Mouse (Mus musculus): ENCODE results near the gene Alkbh1. TPM values are rescaled to one million over a fixed set of nuclear protein-coding genes. Genes with fewer than 3 reads are reported as not detected.

The Alkbh1 gene
- total and polyA plus RNA-seq, 3 experiments: 26.8 to 39.1 (median 37.3) TPM

GRCm38 (mm10) chr12:87379496-87379895 is 64.3 kb downstream of the Alkbh1 start:
- TF ChIP-seq MAZ (IDR thresholded peaks at IDR 0.05; ENCODE audit: low read depth, low read length) (no peak), POLR2AphosphoS2 (IDR thresholded peaks at IDR 0.05; ENCODE audit: low read depth, low read length) (no peak), KAT2A (IDR thresholded peaks at IDR 0.05; ENCODE audit: insufficient replicate concordance, low read length) (no peak), CHD2 (IDR thresholded peaks at IDR 0.05; ENCODE audit: low read length) (no peak), TBP (conservative IDR thresholded peaks at IDR 0.05; ENCODE audit: low read depth, low read length) (no peak), TCF12 (IDR thresholded peaks at IDR 0.05; ENCODE audit: low read depth, low read length) (no peak), ZNF384 (IDR thresholded peaks at IDR 0.05; ENCODE audit: low read depth, low read length) (no peak), IRF4 (IDR thresholded peaks at IDR 0.05; ENCODE audit: low read depth, low read length) (no peak), MYC (IDR thresholded peaks at IDR 0.05; ENCODE audit: low read depth, low read length) (no peak), POLR2A (IDR thresholded peaks at IDR 0.05; ENCODE audit: low read depth, low read length) (no peak), USF2 (conservative IDR thresholded peaks at IDR 0.05; ENCODE audit: low read depth, low read length) (no peak), PAX5 (IDR thresholded peaks at IDR 0.05; ENCODE audit: low read length) (no peak), GABPA (IDR thresholded peaks at IDR 0.05; ENCODE audit: insufficient replicate concordance, low read depth, low read length) (no peak)
- in situ Hi-C loops (cut with MboI; ENCODE audit: low pct_ligation_motif_present, low pct_unique_long_range_greater_than_20kb, low sequenced_read_pairs) (no loop called here), dilution Hi-C loops (cut with MboI; ENCODE audit: extremely low pct_ligation_motif_present, extremely low pct_unique_long_range_greater_than_20kb, low sequenced_read_pairs) (no loop called here)
- Histone ChIP-seq H3K36me3 (replicated peaks in 1 of 2; ENCODE audit: control insufficient read depth in 1 of 2, insufficient read depth in 1 of 2, low read length in 1 of 2) (peaks cover 0 to 6% of the 10 kb centered on the region in 2 experiments), H3K79me2 (replicated peaks; ENCODE audit: control insufficient read depth, extremely low read depth, insufficient read depth, poor library complexity, severe bottlenecking) (no peaks in the 10 kb centered on the region), H3K27me3 (replicated peaks) (no peaks in the 10 kb centered on the region), H3K4me1 (ENCODE audit: control insufficient read depth in 1 of 2, insufficient read depth in 2 of 2) (peaks cover under 1 to 11% of the 10 kb centered on the region in 2 experiments; a peak in 3 of 4 replicates), H3K9me3 (replicated peaks; ENCODE audit: low read length) (no peaks in the 10 kb centered on the region), H3K9ac (ENCODE audit: insufficient read depth, low read depth) (no peak overlapping the region), H3K27ac (ENCODE audit: insufficient read depth, low read depth) (no peak overlapping the region), H3K4me3 (replicated peaks in 1 of 3; ENCODE audit: low read depth in 2 of 3, low read length in 2 of 3, poor library complexity in 1 of 3) (no peak overlapping the region), H3K4me2 (ENCODE audit: insufficient read depth, low read depth, poor library complexity, severe bottlenecking) (no peak overlapping the region)
- DNase-seq (ENCODE audit: extremely low read depth): no peak

Other genes starting within 250 kb of the Alkbh1 start
- gene Samd15, start 244.3 kb downstream of the Alkbh1 start, total RNA-seq (2012; rRNA removed): 0.97 and 1.1 TPM in 2 replicates
- gene Samd15, start 244.3 kb downstream of the Alkbh1 start, total RNA-seq (2014; rRNA removed): 0.28 and 1.8 TPM in 2 replicates
- 2.8 and 3.9 TPM in 2 replicates for gene Samd15, start 244.3 kb downstream of the Alkbh1 start, polyA plus RNA-seq (2012; ENCODE audit: insufficient read length, low read depth)
- gene Tmed8, start 243.6 kb downstream of the Alkbh1 start, total RNA-seq (2012; rRNA removed): 27.3 and 29.1 TPM in 2 replicates
- 27.9 and 29.3 TPM in 2 replicates for gene Tmed8, start 243.6 kb downstream of the Alkbh1 start, total RNA-seq (2014; rRNA removed)
- 29.4 and 34.8 TPM in 2 replicates for gene Tmed8, start 243.6 kb downstream of the Alkbh1 start, polyA plus RNA-seq (2012; ENCODE audit: insufficient read length, low read depth)
- gene Noxred1, start 205.3 kb downstream of the Alkbh1 start, total RNA-seq (2012; rRNA removed): 5.1 and 5.2 TPM in 2 replicates
- gene Noxred1, start 205.3 kb downstream of the Alkbh1 start, total RNA-seq (2014; rRNA removed): 6.9 and 8.0 TPM in 2 replicates
- 10.0 and 10.4 TPM in 2 replicates for gene Noxred1, start 205.3 kb downstream of the Alkbh1 start, polyA plus RNA-seq (2012; ENCODE audit: insufficient read length, low read depth)
- gene Vipas39, start 177.8 kb downstream of the Alkbh1 start, total RNA-seq (2012; rRNA removed): 32.1 and 33.7 TPM in 2 replicates
- gene Vipas39, start 177.8 kb downstream of the Alkbh1 start, total RNA-seq (2014; rRNA removed): 44.4 and 47.2 TPM in 2 replicates
- gene Vipas39, start 177.8 kb downstream of the Alkbh1 start, polyA plus RNA-seq (2012; ENCODE audit: insufficient read length, low read depth): 27.9 and 30.2 TPM in 2 replicates
- 288 and 397 TPM in 2 replicates for gene Ahsa1, start 177.5 kb downstream of the Alkbh1 start, total RNA-seq (2012; rRNA removed)
- 456 and 483 TPM in 2 replicates for gene Ahsa1, start 177.5 kb downstream of the Alkbh1 start, total RNA-seq (2014; rRNA removed)
- 392 and 523 TPM in 2 replicates for gene Ahsa1, start 177.5 kb downstream of the Alkbh1 start, polyA plus RNA-seq (2012; ENCODE audit: insufficient read length, low read depth)
- 0.08 TPM in 2 replicates for gene Ism2, start 144.3 kb downstream of the Alkbh1 start, total RNA-seq (2012; rRNA removed)
- not detected in 2 replicates for gene Ism2, start 144.3 kb downstream of the Alkbh1 start, total RNA-seq (2014; rRNA removed)
- gene Ism2, start 144.3 kb downstream of the Alkbh1 start, polyA plus RNA-seq (2012; ENCODE audit: insufficient read length, low read depth): 0.16 TPM in 1 of 2 replicates, not detected in the other
- 37.1 and 37.4 TPM in 2 replicates for gene Sptlc2, start 55.7 kb downstream of the Alkbh1 start, total RNA-seq (2012; rRNA removed)
- 49.2 and 56.5 TPM in 2 replicates for gene Sptlc2, start 55.7 kb downstream of the Alkbh1 start, total RNA-seq (2014; rRNA removed)
- 68.6 and 72.2 TPM in 2 replicates for gene Sptlc2, start 55.7 kb downstream of the Alkbh1 start, polyA plus RNA-seq (2012; ENCODE audit: insufficient read length, low read depth)
- 117 and 159 TPM in 2 replicates for gene Slirp, start 121 bp downstream of the Alkbh1 start, total RNA-seq (2012; rRNA removed)
- 138 and 180 TPM in 2 replicates for gene Slirp, start 121 bp downstream of the Alkbh1 start, total RNA-seq (2014; rRNA removed)
- gene Slirp, start 121 bp downstream of the Alkbh1 start, polyA plus RNA-seq (2012; ENCODE audit: insufficient read length, low read depth): 261 and 271 TPM in 2 replicates
- 78.0 and 93.6 TPM in 2 replicates for gene Snw1, start 28.3 kb upstream of the Alkbh1 start, total RNA-seq (2012; rRNA removed)
- 116 and 126 TPM in 2 replicates for gene Snw1, start 28.3 kb upstream of the Alkbh1 start, total RNA-seq (2014; rRNA removed)
- 96.8 and 113 TPM in 2 replicates for gene Snw1, start 28.3 kb upstream of the Alkbh1 start, polyA plus RNA-seq (2012; ENCODE audit: insufficient read length, low read depth)
- gene Gm5788, start 50.7 kb upstream of the Alkbh1 start, total RNA-seq (2012; rRNA removed): not detected in 2 replicates
- gene Gm5788, start 50.7 kb upstream of the Alkbh1 start, total RNA-seq (2014; rRNA removed): not detected in 2 replicates
- gene Gm5788, start 50.7 kb upstream of the Alkbh1 start, polyA plus RNA-seq (2012; ENCODE audit: insufficient read length, low read depth): not detected in 2 replicates
- 0.04 TPM in 1 of 2 replicates, not detected in the other for gene Gm8300, start 70.3 kb upstream of the Alkbh1 start, total RNA-seq (2012; rRNA removed)
- gene Gm8300, start 70.3 kb upstream of the Alkbh1 start, total RNA-seq (2014; rRNA removed): not detected in 2 replicates
- gene Gm8300, start 70.3 kb upstream of the Alkbh1 start, polyA plus RNA-seq (2012; ENCODE audit: insufficient read length, low read depth): not detected in 2 replicates
- gene Oog1, start 158.7 kb upstream of the Alkbh1 start, total RNA-seq (2012; rRNA removed): not detected in 2 replicates
- not detected in 2 replicates for gene Oog1, start 158.7 kb upstream of the Alkbh1 start, total RNA-seq (2014; rRNA removed)
- not detected in 2 replicates for gene Oog1, start 158.7 kb upstream of the Alkbh1 start, polyA plus RNA-seq (2012; ENCODE audit: insufficient read length, low read depth)
- gene Gm4027, start 174.9 kb upstream of the Alkbh1 start, total RNA-seq (2012; rRNA removed): 0.08 TPM in 1 of 2 replicates, not detected in the other
- gene Gm4027, start 174.9 kb upstream of the Alkbh1 start, total RNA-seq (2014; rRNA removed): not detected in 2 replicates
- not detected in 2 replicates for gene Gm4027, start 174.9 kb upstream of the Alkbh1 start, polyA plus RNA-seq (2012; ENCODE audit: insufficient read length, low read depth)
- gene Gm16381, start 200.6 kb upstream of the Alkbh1 start, total RNA-seq (2012; rRNA removed): not detected in 2 replicates
- gene Gm16381, start 200.6 kb upstream of the Alkbh1 start, total RNA-seq (2014; rRNA removed): not detected in 2 replicates
- not detected in 2 replicates for gene Gm16381, start 200.6 kb upstream of the Alkbh1 start, polyA plus RNA-seq (2012; ENCODE audit: insufficient read length, low read depth)